Mouse (Mus musculus): Measurements from ENCODE around the gene Ccdc163.
A peak's percentile ranks its signal among the peaks of the same experiment; 100 is the strongest.

The Ccdc163 gene

DNA sequence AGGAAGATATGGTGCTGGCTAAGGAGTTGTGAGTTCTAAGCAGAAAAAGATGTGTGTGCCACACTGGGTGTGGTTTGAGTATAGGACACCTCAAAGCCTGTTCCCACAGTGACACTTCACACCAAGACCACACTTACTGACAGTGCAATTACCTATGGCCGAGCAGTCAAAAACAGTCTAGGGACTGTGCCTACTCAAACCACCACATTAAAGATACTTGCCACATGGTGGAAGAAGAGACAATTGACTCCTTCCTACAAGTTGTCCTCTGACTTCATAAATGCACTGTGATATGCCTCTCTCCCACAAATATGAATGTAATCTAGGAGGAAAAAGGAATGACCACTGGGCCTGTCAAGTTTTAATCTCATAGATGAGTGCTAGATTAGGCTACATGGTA, 7.3 kb upstream of the Ccdc163 start:
- no peak for DNase-seq (ENCODE audit: low spot score in 2 of 2)

DNA sequence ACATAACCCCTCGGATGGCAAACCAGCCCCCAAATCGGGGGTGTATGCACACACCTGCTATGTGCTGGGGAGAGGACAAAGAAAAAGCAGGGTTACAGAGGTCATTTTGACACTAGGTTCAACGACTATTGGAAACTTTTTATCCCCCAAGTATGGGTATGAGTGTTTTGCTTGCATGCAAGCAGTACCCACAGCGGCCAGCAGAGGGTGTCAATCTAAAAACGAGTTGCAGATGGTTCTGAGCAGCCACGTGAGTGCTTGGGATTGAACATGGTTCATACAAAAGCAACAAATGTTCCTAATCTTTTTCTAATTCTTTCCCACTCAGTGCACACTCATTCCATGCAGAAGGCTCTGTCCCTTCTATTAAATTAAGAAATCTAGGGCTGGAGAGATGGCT, 4.5 kb upstream of the Ccdc163 start:
- peak; percentile 34 to 44 for DNase-seq (ENCODE audit: low spot score in 2 of 2)

DNA sequence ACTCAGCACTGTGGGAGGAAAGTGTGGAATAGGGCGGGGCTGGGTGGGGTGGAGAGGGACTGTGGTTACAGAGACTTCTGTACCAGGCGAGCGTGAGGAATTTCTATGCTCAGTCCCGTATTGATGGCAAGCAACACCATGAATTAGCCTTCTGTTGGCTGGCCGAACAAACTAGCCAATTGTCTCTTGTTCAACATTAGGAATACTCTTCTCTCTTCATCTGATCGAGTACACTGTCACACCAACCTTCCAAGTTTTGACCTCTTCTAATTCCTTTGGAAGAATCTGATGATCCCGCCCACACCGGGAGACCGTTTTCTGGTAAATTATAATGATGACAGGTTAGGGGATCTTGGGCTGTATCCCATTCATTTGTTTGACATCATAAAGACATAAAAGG, 643 bp upstream of the Ccdc163 start:
- DNase-seq (ENCODE audit: low spot score in 2 of 2) = no peak

DNA sequence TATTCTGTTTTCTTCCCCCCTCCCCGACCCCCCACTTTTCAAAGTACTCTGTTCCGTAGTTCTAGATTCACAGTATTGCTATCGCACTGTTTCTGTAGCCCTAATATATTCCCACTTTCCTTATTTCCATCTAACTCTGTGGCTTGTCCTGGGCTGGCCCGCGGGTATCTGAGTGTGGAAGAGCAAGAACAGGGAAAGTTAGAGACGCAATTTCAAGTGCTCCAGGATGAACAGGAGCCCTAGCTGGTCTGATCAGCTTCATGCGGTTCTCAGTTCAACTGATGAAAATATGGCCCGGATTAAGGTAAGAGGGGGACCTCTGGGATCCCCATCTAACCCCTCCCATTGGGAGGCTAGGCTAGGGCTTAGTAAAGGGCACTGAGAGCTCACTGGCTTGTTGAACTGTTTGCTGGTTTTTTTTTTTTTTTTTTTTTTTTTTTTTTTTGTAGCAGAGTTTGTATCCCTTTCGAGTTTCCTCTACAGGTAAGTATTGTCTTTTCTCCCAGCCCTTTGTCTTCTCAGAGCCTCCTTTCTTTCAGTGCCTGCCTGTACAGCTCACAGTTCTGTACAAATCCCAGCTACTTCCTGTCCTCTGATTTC, 582 bp downstream of the Ccdc163 start:
- DNase-seq (ENCODE audit: low spot score in 2 of 2) = no peak

DNA sequence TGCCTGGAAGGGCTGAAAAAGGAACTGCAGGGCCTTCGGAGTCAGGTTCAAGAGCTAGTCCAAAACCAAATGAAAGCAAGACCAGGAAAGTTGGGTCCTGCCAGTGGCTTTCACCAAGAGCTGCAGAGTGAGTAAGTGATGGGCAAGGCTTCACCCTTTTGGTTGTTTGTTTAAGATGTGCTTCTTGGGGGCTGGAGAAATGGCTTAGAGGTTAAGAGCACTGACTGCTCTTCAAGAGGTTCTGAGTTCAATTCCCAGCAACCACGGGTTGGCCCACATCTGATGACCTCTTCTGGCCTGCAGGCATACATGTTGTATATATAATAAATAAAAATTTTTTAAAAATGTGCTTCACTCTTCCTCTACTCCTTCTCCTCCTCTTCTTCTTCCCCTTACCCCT, 1.8 kb downstream of the Ccdc163 start:
- DNase-seq (ENCODE audit: low spot score in 2 of 2) = no peak

DNA sequence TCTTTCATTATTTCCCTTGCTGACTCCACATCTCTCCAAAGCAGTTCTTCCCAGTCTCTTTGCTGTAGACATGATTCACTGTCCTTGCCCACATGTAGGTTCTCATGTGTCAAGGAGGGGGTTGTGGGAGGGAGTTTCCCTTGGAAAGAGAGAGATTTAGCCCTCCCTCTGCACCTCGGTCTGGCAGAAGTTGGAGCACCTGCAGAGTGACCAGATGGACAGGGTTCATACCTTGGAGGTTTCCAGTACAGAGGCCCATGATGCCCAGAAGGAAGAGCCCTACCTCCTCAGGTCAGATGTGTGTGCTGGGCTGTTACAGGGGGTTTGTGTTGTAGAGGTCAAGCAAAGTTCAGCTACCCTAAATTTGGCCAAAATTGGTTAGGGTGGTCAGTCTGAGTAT, 4.2 kb downstream of the Ccdc163 start:
- no peak for DNase-seq (ENCODE audit: low spot score in 2 of 2)

DNA sequence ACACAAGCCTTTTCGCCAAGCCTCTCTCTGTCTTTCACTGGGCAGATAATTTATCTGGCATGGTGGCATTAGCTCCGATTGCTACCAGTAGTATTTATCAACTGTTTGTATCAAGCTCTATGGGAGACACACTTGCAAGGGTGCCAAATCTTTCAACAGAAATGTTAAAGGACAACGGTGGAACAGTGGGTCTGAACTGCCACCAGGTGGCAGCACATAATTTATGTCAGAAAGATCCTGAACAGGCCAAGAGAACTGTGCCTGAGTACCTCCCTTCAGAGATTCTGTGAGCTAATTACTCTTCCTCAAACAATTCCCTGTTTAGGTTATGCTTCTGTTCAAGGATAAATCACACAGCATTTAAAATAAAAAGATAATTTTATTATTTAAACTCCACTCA, 11.1 kb downstream of the Ccdc163 start:
- peak; percentile 23 to 51 for DNase-seq (ENCODE audit: low spot score in 2 of 2)

DNA sequence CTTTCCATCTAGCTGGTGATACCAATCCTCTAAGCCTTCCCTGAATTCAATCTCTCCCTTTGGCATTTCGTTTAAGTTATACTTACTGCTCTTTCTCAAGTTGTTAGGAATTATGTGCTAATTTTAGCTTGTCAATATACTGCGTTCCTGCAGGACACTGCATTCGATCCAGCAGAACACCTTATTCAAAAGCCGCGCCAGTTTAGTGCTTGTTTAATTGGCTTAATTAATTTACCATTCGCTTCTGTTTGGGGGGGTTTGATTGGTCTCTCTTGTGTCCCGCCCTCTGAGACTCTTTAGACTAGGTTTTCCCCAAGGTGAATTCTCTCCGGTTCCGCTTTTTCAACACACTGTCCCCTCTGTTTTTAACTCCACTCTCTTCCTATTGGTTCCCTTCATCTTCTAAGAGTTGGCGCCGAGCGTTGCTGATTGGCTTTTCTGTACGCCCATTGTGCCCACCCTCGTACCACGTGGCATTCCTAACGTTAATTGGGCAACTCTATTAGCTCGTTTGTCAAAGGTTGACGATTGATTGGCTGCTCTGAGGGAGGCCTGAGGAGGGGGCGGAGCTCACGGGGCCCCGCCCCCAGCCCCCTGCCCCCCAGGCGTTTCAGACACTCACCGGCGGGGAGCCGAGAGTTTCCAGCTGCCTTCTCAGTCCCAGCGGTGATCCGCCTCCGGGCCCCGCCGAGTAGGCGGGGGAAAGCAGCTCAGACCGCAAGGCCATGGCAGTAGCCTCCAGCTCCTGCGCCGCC, 12.2 kb downstream of the Ccdc163 start, which contains the start of gene Tesk2:
Gene Tesk2, plus strand, starts transcription at position 606 of the 755 bp plus-strand sequence.
- DNase-seq (ENCODE audit: low spot score in 2 of 2) = peak; percentile 87 to 94

DNA sequence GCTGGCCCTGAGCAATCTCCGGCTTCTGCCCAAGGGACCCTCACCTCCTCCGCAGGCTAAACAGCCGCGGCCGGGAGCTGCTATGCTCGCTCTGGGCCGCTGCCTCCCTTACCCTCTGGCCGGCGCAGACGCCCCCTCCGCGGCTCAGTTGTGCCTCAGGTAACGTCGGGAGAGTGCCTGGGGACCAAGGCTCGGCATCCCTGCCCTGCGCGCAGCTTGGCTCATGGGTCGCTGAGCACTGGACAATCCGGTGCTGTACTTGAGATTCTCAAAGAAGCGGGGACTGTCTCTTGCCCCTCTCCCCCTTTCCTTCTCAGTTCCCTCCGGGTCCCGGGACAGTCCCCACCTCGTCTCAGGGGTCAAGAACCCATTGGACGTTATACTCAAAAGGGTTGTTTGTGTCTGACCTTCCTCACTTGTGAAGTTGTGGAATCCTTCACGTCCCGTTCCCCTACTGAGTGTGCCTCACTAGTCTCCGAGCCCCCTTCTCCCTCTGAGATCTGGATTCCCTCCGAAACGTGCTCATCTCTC, 12.9 kb downstream of the Ccdc163 start:
- DNase-seq (ENCODE audit: low spot score in 2 of 2) = peak in 1 of 2 experiments; percentile 11

DNA sequence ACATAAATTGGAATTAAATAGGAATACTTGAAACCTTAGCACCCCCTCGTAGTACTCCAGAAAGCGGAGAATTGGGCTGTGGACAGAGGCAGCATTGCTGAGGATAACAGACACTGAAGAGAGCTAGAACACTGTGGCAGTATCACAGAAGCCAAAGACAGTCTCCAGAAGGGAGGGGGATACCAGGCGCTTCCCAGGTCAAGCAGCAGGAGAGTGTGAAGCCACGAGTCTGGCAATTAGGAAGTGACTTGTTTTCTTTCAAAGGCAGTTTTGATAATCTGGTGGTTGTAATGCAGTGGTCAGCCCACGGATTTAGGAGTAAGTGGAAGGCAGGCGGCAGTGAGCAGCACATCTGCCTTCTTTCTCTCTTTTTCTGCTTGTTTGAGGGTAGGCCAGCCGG, 13.9 kb downstream of the Ccdc163 start:
- no peak for DNase-seq (ENCODE audit: low spot score in 2 of 2)

DNA sequence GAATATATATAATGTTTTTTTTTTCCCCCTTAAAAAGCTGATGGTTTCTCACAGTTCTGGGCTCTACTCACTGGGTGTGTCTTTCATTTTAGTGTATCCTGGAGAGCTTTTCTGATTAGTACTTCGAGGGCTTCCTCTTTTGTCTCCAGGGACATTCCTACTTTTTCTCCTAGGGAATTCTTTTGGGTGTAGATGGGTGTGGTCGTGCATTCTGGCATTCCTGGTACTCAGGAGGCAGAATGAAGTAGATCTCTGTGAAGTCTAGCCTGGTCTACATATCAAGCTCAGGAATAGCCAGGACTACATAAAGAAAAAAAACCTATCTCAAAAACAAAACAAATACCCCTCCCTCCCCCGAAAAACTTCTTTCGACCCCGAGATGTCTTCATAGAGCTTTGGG, 17.1 kb downstream of the Ccdc163 start:
- no peak for DNase-seq (ENCODE audit: low spot score in 2 of 2)

DNA sequence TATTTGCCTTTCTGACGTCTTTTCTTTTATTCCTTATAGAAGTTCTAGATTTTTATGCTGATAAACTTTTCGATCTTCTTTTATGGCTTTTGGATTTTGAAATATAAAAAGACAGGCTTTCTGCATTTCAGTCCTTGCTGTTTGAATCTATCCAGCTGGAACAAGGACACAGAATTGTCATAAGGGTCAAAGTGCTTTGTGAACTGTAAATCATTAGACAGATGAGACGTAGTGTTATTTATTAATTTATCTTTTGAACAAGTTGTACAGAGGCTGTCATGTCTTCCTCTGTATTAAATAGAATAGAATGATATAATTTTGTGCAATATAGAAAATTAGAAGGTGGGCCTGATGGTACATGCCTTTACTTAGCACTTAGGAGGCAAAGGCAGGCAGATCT, 19.1 kb downstream of the Ccdc163 start:
- no peak for DNase-seq (ENCODE audit: low spot score in 2 of 2)

DNA sequence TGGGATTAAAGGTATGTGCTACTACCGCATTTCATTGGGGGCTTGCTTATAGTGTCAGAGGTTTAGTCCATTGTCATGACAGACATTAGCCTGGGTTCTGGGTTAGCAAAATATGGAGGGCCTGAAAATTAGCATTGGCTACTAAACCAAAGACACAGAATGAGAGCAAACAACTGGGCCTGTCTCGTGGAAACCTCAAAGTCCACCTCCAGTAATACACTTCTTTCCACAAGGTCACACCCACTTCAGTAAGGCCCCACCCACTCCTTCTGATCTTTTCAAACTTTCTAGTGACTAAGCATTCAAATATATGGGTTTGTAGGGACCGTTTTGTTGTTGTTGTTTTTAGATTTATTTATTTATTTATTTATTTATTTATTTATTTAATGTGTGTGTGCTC, 21.2 kb downstream of the Ccdc163 start:
- no peak for DNase-seq (ENCODE audit: low spot score in 2 of 2)

DNA sequence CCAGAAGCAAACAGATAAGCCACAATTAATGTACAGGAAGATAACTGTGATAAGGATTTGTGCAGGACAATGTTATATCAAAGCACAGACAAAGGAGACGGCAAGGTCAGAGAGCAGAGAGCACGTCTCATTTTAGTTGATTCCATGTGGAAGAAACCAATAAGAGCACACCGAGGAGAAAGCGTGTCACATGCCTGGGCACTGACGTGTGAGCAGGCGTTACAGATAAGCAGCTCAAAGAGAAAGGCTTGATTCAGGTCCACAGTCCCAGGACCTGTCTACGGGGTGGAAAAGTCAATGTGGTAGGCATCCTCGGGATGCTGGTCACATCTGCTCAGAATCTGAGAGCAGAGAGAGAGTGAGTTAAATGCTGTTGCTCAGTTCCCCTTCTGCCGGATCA, 22.8 kb downstream of the Ccdc163 start:
- no peak for DNase-seq (ENCODE audit: low spot score in 2 of 2)

DNA sequence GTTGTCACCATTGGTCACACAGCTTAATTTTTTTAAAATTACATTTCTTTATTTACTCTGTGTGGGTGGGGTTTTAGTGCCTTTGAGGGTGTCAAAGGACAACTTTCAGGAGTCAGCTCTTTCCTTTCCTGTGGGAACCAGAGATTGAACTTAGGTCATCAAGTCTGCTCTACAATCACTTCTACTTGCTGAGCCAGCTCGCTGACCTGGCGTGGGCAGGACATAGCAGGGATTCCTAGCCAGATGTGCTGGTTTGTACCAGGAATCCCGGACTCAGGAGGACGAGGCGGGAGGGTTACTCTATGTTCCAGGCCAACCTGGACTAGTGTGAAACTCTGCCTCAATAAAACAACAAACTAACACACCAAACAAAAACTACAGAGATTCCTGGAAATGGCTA, 24.0 kb downstream of the Ccdc163 start:
- DNase-seq (ENCODE audit: low spot score in 2 of 2) = no peak

DNA sequence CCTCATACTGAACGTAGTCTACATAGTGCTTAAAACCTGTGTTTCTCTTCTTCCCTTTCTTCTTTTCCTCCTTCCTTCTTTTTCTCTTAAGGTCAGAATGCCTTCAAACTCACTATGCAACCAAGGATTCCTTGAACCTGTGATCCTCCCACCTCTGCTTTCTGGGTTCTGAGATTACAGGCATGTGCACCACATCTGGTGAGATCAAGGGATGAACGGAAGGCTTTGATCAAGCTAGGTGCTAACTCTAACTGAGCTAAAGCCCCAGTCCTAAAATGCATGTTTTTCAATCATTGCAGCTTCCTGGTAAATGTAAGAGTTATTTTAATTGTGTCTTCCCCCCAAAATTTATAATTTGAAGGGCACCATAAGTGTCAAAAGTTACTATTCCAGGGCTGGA, 26.7 kb downstream of the Ccdc163 start:
- DNase-seq (ENCODE audit: low spot score in 2 of 2) = no peak

DNA sequence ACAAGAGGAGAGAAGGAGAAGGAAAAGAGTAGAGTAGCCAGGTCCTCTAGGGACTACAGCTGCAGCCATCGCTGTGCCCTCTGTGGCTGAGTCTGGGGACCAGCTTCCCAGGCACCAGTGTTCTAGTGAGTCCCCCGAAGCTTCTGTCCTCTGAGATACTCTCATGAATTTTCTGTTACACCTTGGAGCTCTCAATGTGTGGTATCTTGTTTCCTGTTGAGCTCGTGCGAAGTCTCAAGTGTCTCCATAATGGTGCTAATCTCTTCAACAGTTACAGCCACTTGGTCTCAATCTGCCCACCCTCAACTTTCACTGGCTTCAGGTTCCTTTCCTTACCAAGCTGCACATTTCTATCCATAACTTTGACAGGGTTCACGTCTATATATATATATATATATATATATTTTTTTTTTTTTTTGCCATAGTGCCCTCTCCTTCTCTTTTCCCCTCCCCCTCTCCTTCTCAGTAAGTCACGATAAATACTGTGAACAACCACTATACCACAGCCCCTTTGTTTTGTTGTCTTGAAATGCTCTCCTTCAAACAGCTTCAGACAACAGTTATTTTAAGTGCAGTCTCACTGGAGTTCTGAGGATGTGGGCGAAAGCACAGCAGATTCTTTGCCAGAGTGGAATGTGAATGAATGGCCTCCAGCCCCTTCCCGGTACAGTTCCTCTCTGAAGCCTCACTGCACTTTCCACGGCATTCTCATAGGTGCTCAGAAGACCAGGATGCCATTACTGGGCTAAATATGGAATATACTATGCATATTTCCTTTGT, 30.9 kb downstream of the Ccdc163 start:
- no peak for DNase-seq (ENCODE audit: low spot score in 2 of 2)

DNA sequence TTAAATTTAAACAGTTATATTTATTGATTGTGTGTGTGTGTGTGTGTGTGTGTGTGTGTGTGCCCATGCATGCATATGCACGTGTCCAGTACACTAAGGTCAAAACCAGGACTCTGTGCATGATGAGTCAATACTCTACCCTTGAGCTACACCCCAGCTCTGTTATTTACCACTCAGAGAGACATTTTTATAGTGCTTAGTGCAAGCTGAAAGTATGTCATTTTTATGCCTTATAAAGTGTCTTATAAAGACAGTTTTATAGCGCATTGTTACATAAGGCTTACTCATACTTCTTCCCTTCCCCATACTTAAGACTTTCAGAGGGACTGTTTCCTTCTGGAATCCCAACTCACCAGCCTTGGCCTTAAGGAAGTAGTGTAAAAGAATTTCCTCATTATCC, 41.4 kb downstream of the Ccdc163 start:
- no peak for DNase-seq (ENCODE audit: low spot score in 2 of 2)

DNA sequence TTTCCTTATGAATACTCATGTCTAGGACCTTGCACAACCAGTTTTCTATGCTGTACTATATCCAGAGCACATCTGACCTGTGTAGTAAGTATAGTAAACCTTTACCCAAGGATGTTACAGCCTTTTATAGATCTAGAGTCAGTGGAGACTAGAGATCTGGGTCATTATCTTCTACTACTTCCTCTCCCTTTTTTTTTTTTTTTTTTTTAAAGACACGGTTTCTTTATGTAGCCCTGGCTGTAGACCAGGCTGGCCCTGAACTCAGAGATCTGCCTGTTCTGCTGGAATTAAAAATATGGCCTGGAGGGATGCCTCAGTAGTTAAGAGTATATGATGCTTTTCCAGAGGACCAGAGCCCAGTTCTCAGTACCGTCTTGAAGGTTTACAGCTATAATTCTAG, 53.6 kb downstream of the Ccdc163 start:
- no peak for DNase-seq (ENCODE audit: low spot score in 2 of 2)

DNA sequence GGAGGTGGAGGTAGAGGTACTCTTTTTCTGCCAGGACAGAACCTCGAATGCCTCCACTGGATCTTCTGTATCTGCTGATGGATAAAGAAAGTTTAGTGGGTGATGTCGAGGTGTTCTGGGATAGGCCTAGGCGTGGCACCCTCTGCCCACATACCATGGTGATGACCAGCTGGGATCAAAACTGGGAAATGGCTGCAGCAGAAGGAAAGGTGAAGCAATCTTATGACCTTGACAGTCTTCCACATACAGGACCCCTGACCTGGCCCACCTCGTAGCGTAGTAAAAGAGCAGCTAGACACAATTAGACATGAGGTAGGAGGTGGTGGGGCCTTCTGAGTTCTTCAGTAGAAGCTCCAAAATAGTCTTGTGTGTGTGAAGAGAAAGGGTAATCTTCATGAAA, 55.7 kb downstream of the Ccdc163 start:
- DNase-seq (ENCODE audit: low spot score in 2 of 2) = no peak

DNA sequence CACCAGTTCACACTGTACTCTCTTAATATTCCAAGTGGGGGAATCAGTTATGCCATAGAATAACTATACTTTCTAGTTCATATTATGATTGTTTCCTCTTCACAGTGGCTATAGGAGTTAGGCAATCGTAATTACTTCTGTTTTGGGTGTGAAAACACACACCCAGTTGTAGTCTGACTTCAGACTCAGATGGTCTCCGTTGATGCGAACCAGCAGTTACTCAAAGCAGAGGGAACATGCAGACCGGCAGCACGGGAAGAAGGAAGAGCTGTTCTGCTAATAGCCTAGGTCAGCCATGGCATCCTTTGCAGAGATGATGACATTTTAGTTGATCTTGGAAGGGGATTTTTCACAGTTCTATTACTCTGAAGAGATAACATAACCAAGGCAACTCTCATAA, 60.2 kb downstream of the Ccdc163 start:
- DNase-seq (ENCODE audit: low spot score in 2 of 2) = no peak

DNA sequence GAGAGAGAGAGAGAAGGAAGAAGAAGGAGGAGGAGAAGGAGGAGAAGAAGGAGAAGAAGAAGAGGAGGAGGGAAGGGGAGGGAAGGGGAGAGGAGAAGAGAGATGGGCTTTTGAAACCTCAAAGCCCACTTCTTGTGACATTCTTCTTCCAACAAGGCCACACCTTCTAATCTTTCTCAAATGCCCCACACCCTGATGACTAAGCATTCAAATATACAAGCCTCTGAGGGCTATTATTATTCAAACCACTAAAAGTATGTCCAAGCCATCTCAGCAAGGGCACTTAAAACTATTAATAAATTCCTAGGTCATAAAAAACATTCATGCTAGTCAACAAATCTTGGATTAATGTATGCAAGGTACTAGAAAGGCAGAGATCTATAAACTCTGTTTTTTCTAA, 60.8 kb downstream of the Ccdc163 start:
- DNase-seq (ENCODE audit: low spot score in 2 of 2) = no peak

DNA sequence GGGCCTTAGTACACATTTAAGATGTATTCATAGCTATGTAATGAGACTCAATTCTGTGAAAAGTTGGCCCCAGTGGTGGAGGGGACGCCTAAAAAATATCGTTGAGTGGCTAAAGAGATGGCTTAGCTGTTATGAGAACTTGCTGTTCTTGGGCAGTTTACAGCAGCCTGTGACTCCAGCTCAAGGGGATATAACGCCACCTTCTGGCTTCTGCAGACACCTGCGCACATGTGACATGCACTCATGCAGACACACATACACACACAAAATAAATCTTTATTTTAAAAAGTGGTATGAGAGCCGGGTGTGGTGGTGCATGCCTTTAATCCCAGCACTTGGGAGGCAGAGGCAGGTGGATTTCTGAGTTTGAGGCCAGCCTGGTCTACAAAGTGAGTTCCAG, 68.1 kb downstream of the Ccdc163 start:
- no peak for DNase-seq (ENCODE audit: low spot score in 2 of 2)
